Mouse (Mus musculus) lung, adult 2 months (tissue): ENCODE results near the gene Dctn1.

ENCODE experiments used
- CTCF ChIP-seq: fragments of 200-500 bp; IDR thresholded peaks from 2 replicates; pipeline ENCODE4 v1.5.1; 2011; ENCODE audit warnings: mild to moderate bottlenecking, low read length, control low read depth; ENCODE audit not compliant: insufficient read depth
- POLR2A ChIP-seq: fragments of 200-500 bp; IDR thresholded peaks from 2 replicates; pipeline ENCODE4 v1.6.1; 2011; ENCODE audit warnings: low read depth, mild to moderate bottlenecking, control low read depth, low read length, borderline replicate concordance; ENCODE audit errors: extremely low read depth

- TF ChIP-seq CTCF (no peak), POLR2A (no peak)
These were observed 27.9 kb downstream of the Dctn1 start for GRCm38 (mm10) chr6:83193571-83193970.
